Mouse (Mus musculus): Measurements from ENCODE around the gene Gpld1. TPM values are rescaled to one million over a fixed set of nuclear protein-coding genes. Genes with fewer than 3 reads are reported as not detected.

The Gpld1 gene
- polyA plus RNA-seq, 1 experiment = 0.04 TPM

DNA sequence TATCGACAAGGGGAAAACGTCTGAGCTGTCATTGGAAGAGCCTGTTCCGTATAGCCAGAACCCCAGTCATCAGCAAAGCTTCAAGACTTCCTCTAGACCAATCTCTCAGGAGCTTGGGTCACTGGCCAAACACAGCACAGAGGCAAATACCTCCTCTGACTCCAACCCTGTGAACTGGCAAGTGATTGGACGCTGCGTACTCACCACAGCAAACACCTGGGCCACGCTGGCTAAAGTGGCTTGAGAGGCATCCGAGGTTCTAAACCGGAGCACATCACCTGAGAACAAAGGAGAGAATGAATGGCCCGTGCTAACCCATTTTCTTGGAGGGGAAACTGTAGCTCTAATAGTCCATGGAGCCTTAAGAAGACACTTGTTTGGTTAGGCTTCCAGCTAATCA is 75.4 kb downstream of the Gpld1 start:
- H3K27me3 ChIP-seq (ENCODE audit: control insufficient read depth, insufficient read depth, insufficient read length) = no peaks in the 10 kb centered on the region
- no peak for TF ChIP-seq MYOG (IDR thresholded peaks at IDR 0.05; ENCODE audit: control insufficient read depth in 1 of 3, insufficient read depth in 1 of 3, insufficient read length in 2 of 3, low read depth in 2 of 3)
- no peak for TF ChIP-seq POLR2AphosphoS2 (IDR thresholded peaks at IDR 0.05; ENCODE audit: insufficient read length, low read depth)
- no peak for TF ChIP-seq MAX (IDR thresholded peaks at IDR 0.05; ENCODE audit: low read depth)
- no peak for TF ChIP-seq USF1 (IDR thresholded peaks at IDR 0.05; ENCODE audit: low read depth)
- no peak for TF ChIP-seq CEBPB (IDR thresholded peaks at IDR 0.05; ENCODE audit: insufficient read depth, poor library complexity, severe bottlenecking)
- TF ChIP-seq TCF12 (IDR thresholded peaks at IDR 0.05; ENCODE audit: insufficient read depth, poor library complexity, severe bottlenecking) = no peak
- TF ChIP-seq POLR2A (IDR thresholded peaks at IDR 0.05; ENCODE audit: insufficient read length, low read depth) = no peak
- no peak for TF ChIP-seq REST (IDR thresholded peaks at IDR 0.05; ENCODE audit: insufficient read depth, insufficient read length)
- peak overlapping the region; percentile 91 for H3K4me2 ChIP-seq (ENCODE audit: low read depth)
- no peaks in the 10 kb centered on the region for H3K36me3 ChIP-seq (ENCODE audit: control insufficient read depth, insufficient read depth)
- peak overlapping the region; percentile 50 for H3K4me3 ChIP-seq
- no peak overlapping the region for H3ac ChIP-seq (ENCODE audit: control insufficient read depth, insufficient read length)
- H3K79me2 ChIP-seq (ENCODE audit: control insufficient read depth, insufficient read depth) = peaks cover 16% of the 10 kb centered on the region

- no peaks in the 10 kb centered on the region for H3K27me3 ChIP-seq (ENCODE audit: control insufficient read depth, insufficient read depth, insufficient read length)
- peak within 1 kb of the TSS; percentile 91 for H3K4me2 ChIP-seq (ENCODE audit: low read depth)
- TF ChIP-seq MAX (IDR thresholded peaks at IDR 0.05; ENCODE audit: low read depth) (no peak), MYOD1 (IDR thresholded peaks at IDR 0.05; ENCODE audit: control insufficient read depth in 1 of 3, insufficient read length in 2 of 3, low read depth in 2 of 3) (peak in 1 of 3 experiments; percentile 5), TCF12 (IDR thresholded peaks at IDR 0.05; ENCODE audit: insufficient read depth, poor library complexity, severe bottlenecking) (no peak), MYOG (IDR thresholded peaks at IDR 0.05; ENCODE audit: control insufficient read depth in 1 of 3, insufficient read depth in 1 of 3, insufficient read length in 2 of 3, low read depth in 2 of 3) (no peak), POLR2AphosphoS2 (IDR thresholded peaks at IDR 0.05; ENCODE audit: insufficient read length, low read depth) (peak; percentile 95), POLR2A (IDR thresholded peaks at IDR 0.05; ENCODE audit: insufficient read length, low read depth) (peak; percentile 97), USF1 (IDR thresholded peaks at IDR 0.05; ENCODE audit: low read depth) (no peak)
- H3ac ChIP-seq (ENCODE audit: control insufficient read depth, insufficient read length) = peak within 1 kb of the TSS; percentile 45
- H3K4me3 ChIP-seq = peak within 1 kb of the TSS; percentile 50
- no peaks in the 10 kb centered on the region for H3K36me3 ChIP-seq (ENCODE audit: control insufficient read depth, insufficient read depth)
- H3K79me2 ChIP-seq (ENCODE audit: control insufficient read depth, insufficient read depth) = peaks cover 16% of the 10 kb centered on the region
Observed at GRCm38 (mm10) chr13:25019793-25020539, 77.0 kb downstream of the Gpld1 start, which contains the start of gene Mrs2. Gene Mrs2, minus strand, starts transcription at chr13:25020379.

DNA sequence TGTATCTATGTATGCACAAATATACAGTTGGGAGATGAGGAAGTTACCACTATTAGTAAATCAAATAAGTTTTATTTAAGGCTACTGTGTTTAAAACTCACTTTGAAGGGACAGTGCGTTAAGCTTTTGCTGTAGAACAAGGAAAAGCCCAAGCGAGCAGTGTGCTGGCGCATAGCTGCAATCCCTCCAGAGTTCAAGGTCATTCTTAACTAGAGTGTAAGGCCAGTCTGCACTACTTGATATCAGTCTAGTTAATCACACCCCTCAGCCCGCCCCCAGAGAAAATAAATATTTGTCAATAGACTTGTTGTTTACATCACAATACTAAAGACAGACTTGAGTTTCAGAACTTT is 77.6 kb downstream of the Gpld1 start:
- H3ac ChIP-seq (ENCODE audit: control insufficient read depth, insufficient read length) = peak overlapping the region; percentile 45
- no peaks in the 10 kb centered on the region for H3K27me3 ChIP-seq (ENCODE audit: control insufficient read depth, insufficient read depth, insufficient read length)
- H3K79me2 ChIP-seq (ENCODE audit: control insufficient read depth, insufficient read depth) = peaks cover 16% of the 10 kb centered on the region
- no peak for TF ChIP-seq USF1 (IDR thresholded peaks at IDR 0.05; ENCODE audit: low read depth)
- TF ChIP-seq REST (IDR thresholded peaks at IDR 0.05; ENCODE audit: insufficient read depth, insufficient read length) = no peak
- no peak for TF ChIP-seq E2F4 (IDR thresholded peaks at IDR 0.05; ENCODE audit: insufficient read depth)
- no peak for TF ChIP-seq POLR2AphosphoS2 (IDR thresholded peaks at IDR 0.05; ENCODE audit: insufficient read length, low read depth)
- no peak for TF ChIP-seq MYOD1 (IDR thresholded peaks at IDR 0.05; ENCODE audit: control insufficient read depth in 1 of 3, insufficient read length in 2 of 3, low read depth in 2 of 3)
- no peak for TF ChIP-seq MYOG (IDR thresholded peaks at IDR 0.05; ENCODE audit: control insufficient read depth in 1 of 3, insufficient read depth in 1 of 3, insufficient read length in 2 of 3, low read depth in 2 of 3)
- no peak for TF ChIP-seq TCF3 (IDR thresholded peaks at IDR 0.05; ENCODE audit: insufficient read length, low read depth)
- TF ChIP-seq TCF12 (IDR thresholded peaks at IDR 0.05; ENCODE audit: insufficient read depth, poor library complexity, severe bottlenecking) = no peak
- TF ChIP-seq POLR2A (IDR thresholded peaks at IDR 0.05; ENCODE audit: insufficient read length, low read depth) = no peak
- TF ChIP-seq SRF (IDR thresholded peaks at IDR 0.05; ENCODE audit: control insufficient read depth, insufficient read length, low read depth) = no peak
- no peak for TF ChIP-seq CEBPB (IDR thresholded peaks at IDR 0.05; ENCODE audit: insufficient read depth, poor library complexity, severe bottlenecking)
- no peaks in the 10 kb centered on the region for H3K36me3 ChIP-seq (ENCODE audit: control insufficient read depth, insufficient read depth)
- peak overlapping the region; percentile 50 for H3K4me3 ChIP-seq
- H3K4me2 ChIP-seq (ENCODE audit: low read depth) = peak overlapping the region; percentile 91

GRCm38 (mm10) chr13:25022386-25022785 is 79.4 kb downstream of the Gpld1 start:
- Histone ChIP-seq H3K36me3 (ENCODE audit: control insufficient read depth, insufficient read depth) (no peaks in the 10 kb centered on the region), H3ac (ENCODE audit: control insufficient read depth, insufficient read length) (no peak overlapping the region), H3K4me3 (no peak overlapping the region), H3K79me2 (ENCODE audit: control insufficient read depth, insufficient read depth) (peaks cover 16% of the 10 kb centered on the region), H3K27me3 (ENCODE audit: control insufficient read depth, insufficient read depth, insufficient read length) (no peaks in the 10 kb centered on the region), H3K4me2 (ENCODE audit: low read depth) (no peak overlapping the region)
- TF ChIP-seq MYOD1 (IDR thresholded peaks at IDR 0.05; ENCODE audit: control insufficient read depth in 1 of 3, insufficient read length in 2 of 3, low read depth in 2 of 3) (no peak), POLR2A (IDR thresholded peaks at IDR 0.05; ENCODE audit: insufficient read length, low read depth) (no peak), TCF3 (IDR thresholded peaks at IDR 0.05; ENCODE audit: insufficient read length, low read depth) (no peak), SRF (IDR thresholded peaks at IDR 0.05; ENCODE audit: control insufficient read depth, insufficient read length, low read depth) (no peak), CEBPB (IDR thresholded peaks at IDR 0.05; ENCODE audit: insufficient read depth, poor library complexity, severe bottlenecking) (no peak), TCF12 (IDR thresholded peaks at IDR 0.05; ENCODE audit: insufficient read depth, poor library complexity, severe bottlenecking) (no peak), E2F4 (IDR thresholded peaks at IDR 0.05; ENCODE audit: insufficient read depth) (no peak), USF1 (IDR thresholded peaks at IDR 0.05; ENCODE audit: low read depth) (no peak), REST (IDR thresholded peaks at IDR 0.05; ENCODE audit: insufficient read depth, insufficient read length) (no peak), MAX (IDR thresholded peaks at IDR 0.05; ENCODE audit: low read depth) (no peak), POLR2AphosphoS2 (IDR thresholded peaks at IDR 0.05; ENCODE audit: insufficient read length, low read depth) (no peak), MYOG (IDR thresholded peaks at IDR 0.05; ENCODE audit: control insufficient read depth in 1 of 3, insufficient read depth in 1 of 3, insufficient read length in 2 of 3, low read depth in 2 of 3) (no peak)
